Mouse (Mus musculus) lung, postnatal 14 days (tissue): ENCODE measurements around the gene Cdkn2d.
A peak's percentile ranks its signal among the peaks of the same experiment; 100 is the strongest.
"Not testable (repeated sequence)": the region's sequence is repeated elsewhere in the genome, so short reads cannot be mapped to it uniquely, and the experiment has no call there.

Source experiments
- DNase-seq: peaks from one replicate; pipeline ENCODE4 v3.0.0; 2021

The Cdkn2d gene

GRCm38 (mm10) chr9:21316696-21317095, 25.5 kb upstream of the Cdkn2d start:
- DNase-seq: no peak

GRCm38 (mm10) chr9:21315421-21315820, 24.2 kb upstream of the Cdkn2d start:
- DNase-seq: no peak

GRCm38 (mm10) chr9:21314367-21315140, 23.3 kb upstream of the Cdkn2d start:
- DNase-seq: no peak

GRCm38 (mm10) chr9:21313394-21313793, 22.2 kb upstream of the Cdkn2d start:
- DNase-seq: peak; percentile 95

GRCm38 (mm10) chr9:21312134-21312533, 20.9 kb upstream of the Cdkn2d start, which contains the start of gene Ap1m2:
Gene Ap1m2 (minus strand): TSS chr9:21312337.
- peak; percentile 65 for DNase-seq

- no peak for DNase-seq
Measured at GRCm38 (mm10) chr9:21311695-21312094, 20.5 kb upstream of the Cdkn2d start.

- no peak for DNase-seq
Measured at GRCm38 (mm10) chr9:21309150-21309741, 18.0 kb upstream of the Cdkn2d start.

- DNase-seq: no peak
Measured at GRCm38 (mm10) chr9:21305065-21305464, 13.9 kb upstream of the Cdkn2d start.

- DNase-seq: no peak
Measured at GRCm38 (mm10) chr9:21299014-21299413, 7.8 kb upstream of the Cdkn2d start.

GRCm38 (mm10) chr9:21292271-21292670, 1.1 kb upstream of the Cdkn2d start:
- no peak for DNase-seq

GRCm38 (mm10) chr9:21291868-21292267, 661 bp upstream of the Cdkn2d start:
- DNase-seq: not testable (repeated sequence)

- DNase-seq: no peak
Measured at GRCm38 (mm10) chr9:21290589-21290988, 618 bp downstream of the Cdkn2d start.

- no peak for DNase-seq
Measured at GRCm38 (mm10) chr9:21289337-21289671, 1.9 kb downstream of the Cdkn2d start.

- peak; percentile 22 for DNase-seq
Measured at GRCm38 (mm10) chr9:21288404-21289336, 2.5 kb downstream of the Cdkn2d start.

GRCm38 (mm10) chr9:21287571-21288402, 3.4 kb downstream of the Cdkn2d start, which contains the start of gene Kri1:
Gene Kri1 (minus strand): TSS chr9:21287969.
- DNase-seq: peak; percentile 98

GRCm38 (mm10) chr9:21286753-21287152, 4.5 kb downstream of the Cdkn2d start:
- no peak for DNase-seq

- no peak for DNase-seq
Measured at GRCm38 (mm10) chr9:21283994-21284393, 7.2 kb downstream of the Cdkn2d start.

- DNase-seq: no peak
Measured at GRCm38 (mm10) chr9:21283591-21283990, 7.6 kb downstream of the Cdkn2d start.

- DNase-seq: no peak
Measured at GRCm38 (mm10) chr9:21277776-21278175, 13.4 kb downstream of the Cdkn2d start.

- no peak for DNase-seq
Measured at GRCm38 (mm10) chr9:21276307-21276706, 14.9 kb downstream of the Cdkn2d start.

GRCm38 (mm10) chr9:21275727-21276126, 15.5 kb downstream of the Cdkn2d start:
- no peak for DNase-seq

- no peak for DNase-seq
Measured at GRCm38 (mm10) chr9:21275013-21275710, 16.0 kb downstream of the Cdkn2d start.
